Mouse (Mus musculus) lung, adult 2 months (tissue): ENCODE measurements around the gene Hoxc6.

ENCODE experiments used
- CTCF ChIP-seq: fragments of 200-500 bp; IDR thresholded peaks from 2 replicates; pipeline ENCODE4 v1.5.1; 2011; ENCODE audit warnings: mild to moderate bottlenecking, low read length, control low read depth; ENCODE audit not compliant: insufficient read depth
- POLR2A ChIP-seq: fragments of 200-500 bp; IDR thresholded peaks from 2 replicates; pipeline ENCODE4 v1.6.1; 2011; ENCODE audit warnings: low read depth, mild to moderate bottlenecking, control low read depth, low read length, borderline replicate concordance; ENCODE audit errors: extremely low read depth

- TF ChIP-seq CTCF = no peak
- TF ChIP-seq POLR2A = no peak
Measured at GRCm38 (mm10) chr15:102999183-102999831, 1.2 kb downstream of the Hoxc6 start.
